Mouse (Mus musculus): ENCODE measurements around the gene Actg1. TPM values are rescaled to one million over a fixed set of nuclear protein-coding genes. Genes with fewer than 3 reads are reported as not detected.

Gene Actg1
- total RNA-seq, 2 experiments from 2014 or later, result 3,514 to 3,537 TPM

DNA sequence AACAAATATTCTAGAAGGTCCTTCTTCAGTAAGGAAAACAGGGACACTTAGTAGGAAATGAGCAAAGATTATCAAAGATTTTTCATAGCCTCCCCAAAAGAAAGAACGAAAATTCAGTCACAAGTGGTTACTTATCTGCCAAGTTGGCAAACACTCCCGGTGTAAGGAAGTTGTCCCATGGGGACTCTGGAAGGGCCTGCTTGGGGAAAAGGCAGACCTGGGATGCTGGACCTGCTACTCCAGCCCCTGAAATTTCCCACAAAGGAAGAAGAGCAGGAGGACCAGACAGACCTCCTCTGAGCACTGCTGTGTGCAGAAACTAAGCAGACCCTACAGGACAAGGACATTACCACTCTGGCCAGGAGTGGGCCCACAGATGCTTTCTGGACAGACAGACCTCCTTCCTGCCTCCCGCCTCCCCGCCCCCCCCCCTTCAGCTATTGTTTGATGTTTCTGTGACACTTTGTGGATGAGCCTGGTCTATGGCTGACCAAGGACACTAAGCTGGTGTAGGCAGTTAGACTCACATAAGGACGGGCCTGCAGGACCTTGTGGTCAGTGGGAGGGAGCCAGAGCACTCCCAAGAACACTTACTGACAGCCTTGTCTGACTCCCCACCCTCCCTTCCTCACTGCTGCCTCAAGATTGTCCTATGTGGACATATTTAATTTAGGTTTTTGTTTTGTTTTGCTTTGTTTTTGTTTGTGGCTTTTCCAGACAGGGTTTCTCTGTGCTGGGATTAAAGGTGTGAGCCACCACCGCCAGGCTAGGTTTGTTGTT, 34.2 kb downstream of the Actg1 start:
- no peak for DNase-seq
- intact Hi-C loops (cut with DNase I), result no loop called here

DNA sequence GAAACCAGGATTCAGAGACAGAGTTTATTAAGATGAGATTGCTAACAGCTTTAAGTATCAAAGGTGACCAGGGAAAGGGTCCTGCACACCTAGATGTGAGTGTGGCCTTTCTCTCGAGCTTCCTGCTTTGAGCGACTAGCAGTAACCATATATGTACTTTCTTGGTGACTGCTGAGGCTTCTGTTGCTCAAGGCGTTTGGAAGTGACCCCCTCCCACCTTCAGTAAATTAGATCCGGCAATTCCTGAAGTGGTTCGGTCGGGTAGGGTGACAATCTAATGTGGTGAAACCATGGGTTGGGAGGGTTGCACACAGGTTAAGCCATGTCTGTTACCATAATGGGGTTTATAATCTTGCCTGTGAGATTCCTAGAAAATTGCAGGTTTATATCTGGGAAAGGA, 36.3 kb downstream of the Actg1 start:
- DNase-seq, result no peak
- intact Hi-C loops (cut with DNase I), result no loop called here

DNA sequence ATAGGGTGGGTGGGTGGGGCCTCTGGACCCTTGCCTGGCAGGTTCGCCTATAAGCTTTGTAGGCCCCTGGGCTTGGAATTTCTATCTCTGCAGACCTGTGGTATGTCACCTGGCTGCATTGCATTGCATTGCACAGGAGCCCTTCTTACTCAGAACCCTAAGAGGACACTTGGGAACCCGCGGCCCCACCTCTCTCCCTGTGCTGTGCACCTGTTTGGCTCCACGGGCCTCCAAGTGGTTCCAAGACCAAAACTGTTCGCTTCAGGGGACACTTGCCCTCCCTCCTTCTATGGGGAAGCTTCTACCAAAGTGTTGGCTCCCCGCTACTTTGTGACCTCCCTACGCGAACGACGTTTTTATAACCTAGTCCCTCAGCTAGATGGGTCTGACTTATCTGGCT, 36.8 kb downstream of the Actg1 start:
- DNase-seq, result no peak
- intact Hi-C loops (cut with DNase I), result no loop called here

DNA sequence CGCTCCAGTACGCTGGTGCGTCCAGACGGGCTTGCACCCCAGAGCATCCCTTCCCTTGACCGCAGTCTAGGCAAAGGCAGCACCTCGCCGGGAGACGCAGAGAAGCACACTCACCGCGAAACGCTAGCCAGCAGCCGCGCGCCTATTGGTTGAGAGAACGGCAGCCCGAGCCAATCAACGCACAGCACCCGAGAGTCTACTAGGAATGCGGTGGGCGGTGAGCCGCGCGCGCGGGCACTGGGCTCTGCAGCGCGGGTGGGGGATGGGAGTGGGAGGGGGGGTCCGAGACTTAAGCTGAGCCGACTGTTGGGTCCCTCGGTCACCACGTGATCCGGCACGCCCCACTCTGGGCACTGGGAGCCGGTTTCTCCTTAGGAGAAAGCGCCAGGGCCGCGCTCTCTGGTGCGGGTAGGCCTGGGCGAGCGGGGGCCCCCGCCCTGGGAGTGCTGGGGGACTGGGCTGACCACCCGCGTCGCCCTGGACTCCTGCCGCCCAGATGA, 37.5 kb downstream of the Actg1 start:
- peak; percentile 98 for DNase-seq
- intact Hi-C loops (cut with DNase I), result no loop called here

DNA sequence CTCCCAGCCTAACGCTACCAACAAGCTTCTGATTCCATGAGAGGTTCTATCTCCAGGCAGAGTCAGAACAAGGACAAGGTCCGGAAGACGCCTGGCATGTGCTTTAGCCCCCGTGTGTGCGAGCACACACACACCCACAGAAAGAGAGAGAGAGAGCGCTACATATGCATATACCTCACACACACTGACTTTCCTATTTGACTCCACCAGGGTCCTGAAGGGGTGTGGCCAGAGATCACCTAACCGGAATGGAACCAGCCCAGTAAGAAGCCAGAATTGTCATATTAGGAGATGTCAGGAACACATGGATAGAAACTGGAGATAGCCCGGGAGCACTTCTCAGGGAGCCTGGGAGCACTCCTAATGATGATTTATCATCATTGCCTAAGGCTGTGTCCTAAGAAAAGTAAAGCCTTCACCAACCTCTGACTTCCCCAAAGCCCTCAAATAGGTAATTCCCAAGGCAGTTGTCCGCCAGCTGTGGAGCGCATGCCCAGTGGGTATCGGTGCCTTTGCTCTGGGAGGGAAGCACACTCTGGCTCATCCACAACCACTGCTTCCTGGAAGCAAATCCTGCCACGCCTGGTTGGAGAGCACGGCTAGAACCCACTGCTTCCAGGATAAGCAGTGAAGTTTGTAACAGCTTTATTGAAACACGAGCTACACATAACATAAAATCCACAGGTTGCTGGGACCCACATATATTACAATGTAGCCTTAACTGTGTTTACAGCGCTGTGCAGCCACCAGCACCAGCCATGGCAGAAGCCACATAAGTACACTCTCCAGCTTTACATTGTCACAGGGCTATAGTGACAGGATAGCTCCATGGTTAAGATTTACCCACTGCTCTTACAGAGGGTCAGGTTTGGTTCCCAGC, 39.7 kb downstream of the Actg1 start:
- DNase-seq, result no peak
- intact Hi-C loops (cut with DNase I), result loop anchor here (5.0 kb wide), 3 partner anchors 76 to 196 kb away; partner anchors contain the start of gene Bahcc1

DNA sequence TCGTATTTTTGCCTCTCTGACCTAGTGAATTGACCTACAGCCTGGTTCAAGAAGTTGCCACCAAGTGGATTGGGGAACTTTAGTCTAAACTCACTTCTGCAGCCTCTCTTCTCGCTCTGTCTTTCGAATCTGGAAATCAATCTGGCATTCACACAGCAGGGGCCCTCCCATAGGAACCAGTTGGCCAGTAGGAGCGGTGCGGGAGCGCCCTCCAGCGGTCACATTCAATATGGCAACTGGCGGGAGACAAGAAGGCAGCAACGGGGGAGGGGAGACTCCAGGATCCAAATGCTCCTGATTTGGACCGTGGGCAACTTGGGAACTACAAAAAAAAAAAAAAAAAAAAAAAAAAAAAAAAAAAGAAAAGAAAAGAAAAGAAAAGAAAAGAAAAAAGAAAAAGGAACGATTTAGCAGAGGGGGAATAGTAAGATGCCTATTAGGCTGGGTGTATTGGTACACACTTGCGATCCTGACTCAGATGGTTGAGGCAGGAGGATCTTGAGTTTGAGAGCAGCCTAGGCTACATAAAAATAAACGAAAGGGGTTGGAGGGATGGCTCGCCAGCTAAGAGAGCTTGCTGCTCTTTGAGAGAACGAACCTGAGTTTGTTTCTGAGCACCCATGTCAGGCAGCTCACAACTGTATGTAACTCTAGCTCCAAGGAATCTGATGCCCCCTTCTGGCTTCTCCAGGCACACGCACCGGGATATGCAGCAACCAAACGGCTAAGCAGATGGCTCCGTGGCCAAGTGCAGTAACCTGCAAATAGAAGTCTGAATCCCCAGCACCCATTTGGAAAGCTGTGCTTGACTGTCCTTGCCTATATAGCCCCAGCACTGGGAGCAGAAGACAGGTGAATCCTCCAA, 40.5 kb downstream of the Actg1 start:
- peak; percentile 97 for DNase-seq
- intact Hi-C loops (cut with DNase I), result loop anchor here (5.0 kb wide), 3 partner anchors 75 to 195 kb away; partner anchors contain the start of gene Bahcc1

DNA sequence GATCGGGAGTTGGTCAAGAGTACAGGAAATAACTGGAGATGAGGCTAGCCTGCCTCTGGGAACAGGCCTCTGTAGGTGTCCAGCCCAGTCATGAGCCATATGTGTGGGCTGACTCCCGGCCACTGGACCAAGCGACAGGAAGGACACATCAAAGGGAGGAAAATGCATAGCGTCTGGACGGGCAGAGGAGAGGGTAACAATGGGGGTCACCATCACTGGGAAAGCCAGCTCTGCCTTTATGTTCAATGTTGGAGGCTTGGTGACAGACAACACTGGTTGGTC, 41.3 kb downstream of the Actg1 start:
- intact Hi-C loops (cut with DNase I), result loop anchor here (5.0 kb wide), 3 partner anchors 75 to 195 kb away; partner anchors contain the start of gene Bahcc1
- DNase-seq, result no peak

DNA sequence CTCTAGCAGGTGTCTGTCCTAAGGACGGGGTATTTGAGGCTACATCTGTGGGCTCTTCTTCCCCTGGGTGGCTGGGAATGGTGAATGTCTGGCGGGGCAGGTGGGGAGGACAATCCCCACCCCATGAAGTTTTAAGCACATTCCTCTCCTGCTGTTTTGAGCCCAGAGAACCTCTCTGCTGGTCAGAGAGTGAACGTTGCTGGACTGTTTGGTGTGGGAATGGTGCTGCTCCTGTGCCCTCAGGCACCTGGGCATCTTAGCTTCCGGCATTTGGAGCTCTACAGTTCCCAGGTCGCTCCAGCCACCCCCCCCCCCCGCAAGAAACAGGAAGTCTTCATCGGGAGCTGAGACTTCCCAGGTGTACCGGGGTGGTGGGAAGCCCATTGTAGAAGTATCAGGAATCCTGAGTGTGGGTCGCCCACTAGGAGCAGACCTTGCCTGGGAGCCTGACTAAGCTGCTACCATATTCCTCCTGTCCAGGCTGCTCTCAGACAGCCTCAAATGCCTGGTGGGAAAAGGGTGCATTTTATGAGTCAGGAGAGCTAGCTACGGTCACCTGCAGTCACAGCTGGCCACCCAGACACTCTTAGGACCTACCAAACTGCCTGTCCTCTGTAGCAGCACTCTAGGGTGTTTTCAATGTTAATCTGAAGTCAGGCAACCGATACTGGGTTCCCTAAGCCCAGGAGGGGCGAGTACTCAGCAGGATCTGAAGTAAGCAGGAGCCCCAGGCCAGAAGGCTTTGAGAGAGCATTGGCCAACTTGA, 41.8 kb downstream of the Actg1 start:
- no peak for DNase-seq
- intact Hi-C loops (cut with DNase I), result loop anchor here (5.0 kb wide), 3 partner anchors 74 to 194 kb away; partner anchors contain the start of gene Bahcc1

DNA sequence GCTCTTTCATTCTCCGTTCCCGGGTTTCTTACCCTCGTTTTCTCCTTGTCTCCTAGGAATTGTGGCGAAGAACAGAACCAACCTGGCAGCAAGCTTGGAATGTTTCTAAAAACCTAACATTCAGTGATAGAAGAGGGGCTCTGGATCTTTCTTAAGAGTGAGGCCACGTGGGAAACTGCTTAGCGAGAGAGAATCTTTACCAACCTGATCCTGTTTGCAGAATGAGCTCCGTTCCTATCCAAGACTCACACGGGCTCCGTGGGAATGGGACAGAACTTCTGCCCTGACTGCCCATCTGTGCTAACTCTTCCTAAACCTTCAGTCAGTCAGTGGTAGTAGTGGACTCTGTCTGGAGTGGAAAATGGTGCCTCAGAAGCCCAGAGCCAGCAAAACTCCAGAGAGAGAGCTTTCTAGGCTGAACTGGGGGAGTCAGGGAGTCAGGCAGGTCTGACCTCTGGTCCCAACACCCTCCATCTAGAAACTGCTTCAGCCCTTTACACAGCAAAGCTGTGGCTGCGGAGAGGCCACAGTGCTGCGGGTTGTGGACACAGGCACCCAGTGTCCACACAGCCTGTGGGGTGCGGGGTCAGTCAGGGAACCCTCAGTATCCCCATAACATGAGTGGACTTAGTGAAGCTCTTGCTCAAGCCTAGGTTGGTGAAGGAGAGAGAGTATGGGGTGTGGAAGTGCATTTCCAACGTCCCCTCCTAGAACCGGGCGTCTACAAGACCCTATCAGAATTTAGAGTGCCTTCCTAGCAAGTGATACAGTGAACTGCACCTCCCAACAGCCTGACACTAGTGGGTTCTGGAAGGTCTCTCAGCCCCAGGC, 42.6 kb downstream of the Actg1 start:
- intact Hi-C loops (cut with DNase I), result loop anchor here (5.0 kb wide), 3 partner anchors 73 to 193 kb away; partner anchors contain the start of gene Bahcc1
- DNase-seq, result no peak

DNA sequence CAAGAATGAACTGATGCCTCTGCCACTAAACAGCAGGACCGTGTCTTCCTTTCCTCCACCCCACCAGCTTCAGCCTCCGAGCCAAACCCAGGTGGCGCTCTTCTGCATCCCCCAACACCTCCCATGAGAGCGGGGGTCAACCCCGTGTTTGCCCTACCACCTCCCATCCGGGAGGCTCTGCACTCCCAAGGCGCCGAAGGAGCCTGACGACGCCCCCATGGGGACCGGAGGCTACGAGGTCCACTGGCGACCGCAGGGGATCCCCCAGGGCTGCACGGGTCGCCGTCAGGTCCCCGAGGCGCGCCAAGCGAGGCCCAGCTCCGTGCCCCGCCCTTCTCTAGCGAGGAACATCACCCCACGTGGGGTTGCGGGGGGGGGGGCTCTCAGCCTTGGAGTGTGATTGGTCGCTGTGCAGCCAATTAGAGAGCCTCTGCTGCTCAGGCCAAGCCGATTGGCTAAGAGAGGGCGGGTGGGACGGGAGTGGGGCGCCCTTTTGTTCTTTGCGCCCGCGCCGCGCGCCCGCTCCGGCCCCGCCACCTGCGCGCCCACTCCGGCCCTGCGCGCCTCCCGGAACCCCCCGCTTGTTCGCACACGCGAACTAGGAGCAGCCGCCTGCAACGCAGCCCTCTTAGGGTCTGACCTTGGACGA, 43.3 kb downstream of the Actg1 start:
- peak; percentile 97 for DNase-seq
- intact Hi-C loops (cut with DNase I), result loop anchor here (5.0 kb wide), 3 partner anchors 73 to 193 kb away; partner anchors contain the start of gene Bahcc1

DNA sequence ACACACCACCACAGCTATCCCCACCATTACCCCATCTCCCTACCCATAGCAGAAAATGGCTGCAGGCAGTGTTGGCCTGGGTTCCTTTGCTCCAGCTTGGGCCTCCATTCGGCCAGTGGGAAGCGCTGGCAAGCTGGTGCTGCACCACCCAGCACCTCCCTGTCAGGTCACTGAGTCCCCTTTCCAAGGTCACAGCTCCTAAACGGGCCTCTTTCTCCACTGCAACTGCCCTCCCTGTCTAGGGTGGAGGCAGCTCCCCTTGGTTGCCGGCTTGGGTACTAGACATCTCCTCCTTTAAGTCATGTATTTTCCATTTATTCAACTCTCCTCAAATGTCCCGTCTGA, 44.0 kb downstream of the Actg1 start:
- intact Hi-C loops (cut with DNase I), result no loop called here
- no peak for DNase-seq

DNA sequence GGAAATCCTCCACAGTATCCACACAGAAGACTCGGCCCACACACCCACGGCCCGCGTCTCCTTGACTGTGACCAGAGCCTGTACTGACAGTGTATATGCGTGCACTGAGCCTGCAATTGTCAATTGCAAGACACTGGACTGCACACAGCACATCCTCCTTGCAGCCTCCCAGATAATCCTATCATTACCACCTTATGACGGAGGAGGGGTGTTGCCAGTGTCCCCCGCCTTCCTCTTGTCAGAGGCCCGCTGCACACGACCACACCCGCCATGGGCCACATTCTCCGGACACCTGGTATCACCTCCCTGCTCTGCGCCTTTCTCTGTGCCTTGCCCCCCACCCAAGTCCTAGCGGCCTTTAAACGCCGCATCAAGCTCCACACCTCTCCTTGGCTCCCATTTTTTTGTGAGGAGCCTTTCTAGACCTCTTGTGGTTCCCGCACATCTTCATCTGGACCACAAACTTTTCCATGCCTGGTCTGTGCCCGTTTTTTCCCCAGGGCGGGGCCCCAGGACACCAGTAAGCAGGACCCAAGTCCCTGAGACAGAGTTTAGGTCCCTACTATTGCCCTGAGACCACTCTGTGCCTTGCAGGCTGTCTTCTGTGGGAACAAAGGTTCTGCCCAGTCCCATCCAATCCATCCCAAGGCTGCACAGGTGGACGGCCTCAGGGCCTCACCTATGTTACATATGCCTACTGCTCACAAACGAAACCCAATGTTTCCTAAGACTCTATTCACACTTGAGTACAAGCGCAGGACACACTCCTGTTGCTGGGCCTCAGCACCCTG, 44.6 kb downstream of the Actg1 start:
- intact Hi-C loops (cut with DNase I), result no loop called here
- DNase-seq, result no peak

DNA sequence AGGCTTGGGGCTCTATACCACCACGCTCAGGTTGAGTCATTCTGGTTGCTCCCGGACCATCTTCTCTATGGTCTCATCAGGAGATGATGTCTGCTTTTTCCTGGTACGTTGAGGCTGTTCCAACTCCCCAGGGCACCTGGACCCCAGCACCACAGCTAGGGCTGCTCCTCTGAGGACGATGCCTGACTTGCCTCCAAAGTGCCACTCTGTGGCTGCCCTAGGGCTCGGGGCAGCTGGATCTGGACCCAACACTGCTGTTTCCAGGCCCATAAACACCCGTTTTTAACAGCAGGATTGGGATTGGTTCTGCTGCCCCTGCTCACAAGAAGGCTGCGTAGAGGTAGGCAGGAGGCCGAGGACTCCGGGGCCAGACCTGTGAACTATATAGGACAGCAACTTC, 45.2 kb downstream of the Actg1 start:
- intact Hi-C loops (cut with DNase I), result no loop called here
- no peak for DNase-seq

DNA sequence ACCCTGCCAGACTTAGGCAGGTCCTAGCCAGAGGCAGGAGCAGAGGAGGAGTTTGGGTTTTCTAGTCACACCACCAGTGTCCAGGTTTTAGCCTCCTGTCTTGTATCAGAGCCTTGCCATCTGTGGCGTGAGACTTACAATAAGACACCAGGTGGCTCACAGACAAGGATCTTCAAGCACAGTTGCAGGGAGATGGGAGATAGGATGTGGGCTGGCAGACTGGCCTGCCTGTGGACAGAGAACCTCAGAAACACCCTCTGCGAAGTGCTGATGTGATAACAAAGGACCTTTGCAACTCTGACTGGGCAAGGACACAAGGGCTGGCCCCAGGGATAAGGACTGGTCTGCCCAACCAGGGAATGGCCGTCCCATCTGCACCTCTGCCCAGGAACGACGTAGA, 48.9 kb downstream of the Actg1 start:
- intact Hi-C loops (cut with DNase I), result no loop called here
- DNase-seq, result no peak

DNA sequence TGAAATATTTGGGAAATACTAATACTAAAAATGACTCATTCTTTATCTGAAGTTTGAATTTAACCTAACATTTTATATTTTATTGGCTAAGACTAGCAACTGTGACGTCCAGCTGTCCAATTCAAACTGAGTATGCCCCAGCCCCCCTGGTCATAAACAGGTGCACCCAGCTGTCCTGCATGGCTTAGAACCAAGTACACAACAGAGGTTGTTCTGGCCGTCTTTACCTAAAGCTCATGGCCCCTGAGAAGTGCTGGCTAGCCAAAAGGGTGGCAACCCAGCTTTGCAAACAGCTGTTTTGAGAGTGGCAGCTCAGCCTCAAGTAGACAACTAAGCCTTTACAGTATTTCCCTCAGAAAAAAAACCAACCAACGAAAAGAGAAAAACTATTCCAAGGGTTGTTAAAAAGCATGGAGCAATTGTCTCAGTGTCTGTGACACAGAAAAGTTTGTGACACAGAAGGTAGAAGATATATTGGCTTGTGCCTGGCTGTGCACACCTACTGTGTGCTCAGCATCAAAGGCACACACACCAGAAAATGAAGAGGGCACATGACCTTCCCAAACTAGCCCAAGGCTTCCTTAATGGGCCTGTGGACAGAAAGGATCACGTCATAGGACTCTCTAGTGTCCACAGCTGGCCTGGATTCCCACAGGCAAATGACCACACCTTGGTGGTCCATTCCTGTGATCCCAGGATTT, 49.8 kb downstream of the Actg1 start:
- intact Hi-C loops (cut with DNase I), result no loop called here
- no peak for DNase-seq

DNA sequence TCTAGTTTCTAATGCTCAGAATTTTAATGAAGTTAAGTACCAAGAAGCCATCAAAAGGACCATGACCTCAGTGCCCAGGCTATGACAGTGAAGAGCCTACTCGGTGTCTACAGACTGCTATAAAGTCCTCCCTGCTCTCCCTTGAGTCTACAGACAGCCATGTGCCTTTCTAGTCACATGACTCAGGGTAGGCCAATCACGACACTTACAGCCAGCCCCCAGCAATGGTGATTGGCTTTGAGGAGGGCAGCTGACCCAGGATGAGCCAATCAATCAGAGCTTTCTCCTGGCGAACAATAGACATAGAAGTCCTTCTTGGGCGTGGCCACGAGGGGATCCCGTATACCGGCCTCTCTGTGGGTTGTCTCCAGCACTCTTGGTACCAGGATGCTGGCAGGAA, 50.6 kb downstream of the Actg1 start:
- no peak for DNase-seq
- intact Hi-C loops (cut with DNase I), result no loop called here

Data from left cerebral cortex, postnatal 4 days (tissue).